Mouse (Mus musculus) heart, postnatal 0 days (tissue): ENCODE results near the gene Foxg1.

Experiments
- CTCF ChIP-seq: IDR thresholded peaks from 2 replicates; pipeline ENCODE4 v1.5.1; 2016; ENCODE audit warnings: antibody characterized with exemption, control low read depth, low read depth
- EP300 ChIP-seq: IDR thresholded peaks from 2 replicates; pipeline ENCODE4 v1.6.1; 2016; ENCODE audit warnings: antibody characterized with exemption, low read depth

DNA sequence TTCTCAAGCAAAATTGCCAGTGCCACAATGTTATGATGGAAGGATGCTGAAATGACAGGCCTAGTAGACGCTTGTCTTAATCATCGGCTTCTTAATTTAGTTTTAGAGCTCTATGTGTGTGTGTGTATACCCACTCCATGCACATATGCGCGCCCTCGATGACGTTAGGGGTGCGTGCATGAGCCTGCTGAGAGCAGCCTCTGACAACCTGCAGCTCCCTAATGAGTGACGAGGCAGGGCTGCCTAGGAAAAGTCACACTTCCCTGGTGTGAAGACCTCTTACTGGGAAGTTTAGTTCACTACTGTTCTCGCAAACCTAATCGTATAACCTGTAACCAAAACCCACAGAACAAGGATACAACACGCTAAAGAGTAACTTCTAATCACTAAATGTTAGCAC is 3.0 kb upstream of the Foxg1 start:
- TF ChIP-seq CTCF (no peak), EP300 (no peak)
